Mouse (Mus musculus) embryonic facial prominence, embryonic 10.5 days (tissue): ENCODE measurements around the gene Ewsr1. TPM values are rescaled to one million over a fixed set of nuclear protein-coding genes. Genes with fewer than 3 reads are reported as not detected.
"Not testable (repeated sequence)": the region's sequence is repeated elsewhere in the genome, so short reads cannot be mapped to it uniquely, and the experiment has no call there.

Experiments
- DNase-seq: peaks from one replicate; pipeline ENCODE4 v3.0.0-alpha.2; 2017; ENCODE audit warnings: low spot score
- H3K27ac ChIP-seq: fragments of 300-500 bp; sonication (generic); replicated peaks from 2 replicates; pipeline ENCODE4 v1.5.1; 2016; ENCODE audit warnings: mild to moderate bottlenecking
- H3K27me3 ChIP-seq: fragments of 300-500 bp; sonication (generic); replicated peaks from 2 replicates; pipeline ENCODE4 v1.6.1; 2016; ENCODE audit warnings: low read depth, mild to moderate bottlenecking; ENCODE audit not compliant: poor library complexity, severe bottlenecking
- H3K36me3 ChIP-seq: fragments of 300-500 bp; sonication (generic); replicated peaks from 2 replicates; pipeline ENCODE4 v1.6.1; 2016; ENCODE audit warnings: mild to moderate bottlenecking, moderate library complexity
- H3K4me1 ChIP-seq: fragments of 300-500 bp; sonication (generic); 2 replicates; pipeline ENCODE4 v1.6.1; 2016
- H3K4me3 ChIP-seq: fragments of 300-500 bp; sonication (generic); 2 replicates; pipeline ENCODE4 v1.5.1; 2016; ENCODE audit warnings: mild to moderate bottlenecking, moderate library complexity
- H3K9me3 ChIP-seq: fragments of 300-500 bp; sonication (generic); 2 replicates; pipeline ENCODE4 v1.6.1; 2016; ENCODE audit warnings: mild to moderate bottlenecking
- WGBS: fragments of 180-500 bp; shearing (Covaris S2); methylation state at CpG from one replicate; pipeline ENCODE4 v1.1.7; 2016; 5-methylcytosine and 5-hydroxymethylcytosine counted together
- polyA plus RNA-seq: library from polyadenylated mRNA; unstranded; fragments of >200 nt; fragmentation: Nextera tagmentation; extraction: Ambion mirVana; gene quantifications from 2 replicates; pipeline ENCODE4 v1.2.1, GENCODE M21; 2016

Ewsr1 gene
- polyA plus RNA-seq, 1 experiment from 2014 or later = 969 TPM

- 66% methylated on average over 2 of the region's 2 CpGs for WGBS
These were observed 7.4 kb downstream of the Ewsr1 start for GRCm38 (mm10) chr11:5091706-5092105.

GRCm38 (mm10) chr11:5089147-5089546 lies 9.9 kb downstream of the Ewsr1 start:
- H3K27me3 ChIP-seq = no peaks in the 10 kb centered on the region
- H3K4me3 ChIP-seq = no peak overlapping the region
- no peak overlapping the region for H3K27ac ChIP-seq
- DNase-seq = no peak
- no peaks in the 10 kb centered on the region for H3K9me3 ChIP-seq
- 96% methylated on average over 1 of the region's 1 CpGs for WGBS
- H3K4me1 ChIP-seq = no peaks in the 10 kb centered on the region
- peaks cover 99% of the 10 kb centered on the region for H3K36me3 ChIP-seq

More at GRCm38 (mm10) chr11:5091706-5092105, 7.4 kb downstream of the Ewsr1 start:
- Histone ChIP-seq H3K9me3 (no peaks in the 10 kb centered on the region), H3K27ac (no peak overlapping the region), H3K4me3 (no peak overlapping the region), H3K27me3 (no peaks in the 10 kb centered on the region), H3K4me1 (peaks cover 10% of the 10 kb centered on the region), H3K36me3 (peaks cover 94% of the 10 kb centered on the region)
- DNase-seq = no peak

DNA sequence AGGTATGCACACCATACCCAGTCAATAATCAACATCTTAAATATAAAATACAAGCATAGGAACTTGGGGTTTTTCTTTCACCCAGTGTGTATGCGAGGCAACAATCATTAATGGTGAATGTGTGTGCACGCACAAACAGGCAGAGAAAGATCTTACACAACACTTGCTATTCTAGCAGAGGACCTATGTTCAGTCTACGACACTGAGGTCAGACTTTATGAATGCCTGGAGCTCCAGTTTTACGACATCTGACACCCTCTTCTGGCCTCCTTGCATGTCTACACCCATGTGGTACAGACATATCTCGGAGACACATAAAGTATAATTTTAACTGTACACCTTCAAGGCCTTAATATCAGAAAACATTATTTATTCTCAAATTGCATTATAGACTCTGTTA lies 22.2 kb downstream of the Ewsr1 start:
- H3K4me3 ChIP-seq, H3K27me3 ChIP-seq, DNase-seq, H3K4me1 ChIP-seq, H3K9me3 ChIP-seq, H3K27ac ChIP-seq: not testable (repeated sequence)
- H3K36me3 ChIP-seq = peaks cover 92% of the 10 kb centered on the region
- 91% methylated on average over 4 of the region's 5 CpGs for WGBS

GRCm38 (mm10) chr11:5075760-5076159 lies 23.3 kb downstream of the Ewsr1 start:
- Histone ChIP-seq H3K4me1 (no peaks in the 10 kb centered on the region), H3K36me3 (peaks cover 92% of the 10 kb centered on the region), H3K27me3 (no peaks in the 10 kb centered on the region), H3K27ac (no peak overlapping the region), H3K4me3 (no peak overlapping the region), H3K9me3 (no peaks in the 10 kb centered on the region)
- no peak for DNase-seq

GRCm38 (mm10) chr11:5074882-5075281 lies 24.2 kb downstream of the Ewsr1 start:
- H3K36me3 ChIP-seq = peaks cover 92% of the 10 kb centered on the region
- WGBS = 73% methylated on average over 4 of the region's 4 CpGs
- H3K9me3 ChIP-seq = no peaks in the 10 kb centered on the region
- no peak overlapping the region for H3K27ac ChIP-seq
- no peaks in the 10 kb centered on the region for H3K27me3 ChIP-seq
- H3K4me1 ChIP-seq = no peaks in the 10 kb centered on the region
- H3K4me3 ChIP-seq = no peak overlapping the region
- DNase-seq = no peak

- Histone ChIP-seq H3K9me3 (no peaks in the 10 kb centered on the region), H3K27ac (no peak overlapping the region), H3K36me3 (peaks cover 65% of the 10 kb centered on the region), H3K27me3 (peaks cover 18% of the 10 kb centered on the region), H3K4me3 (no peak overlapping the region), H3K4me1 (peaks cover 20% of the 10 kb centered on the region)
- 87% methylated on average over 9 of the region's 9 CpGs for WGBS
- DNase-seq = no peak
These were observed 30.7 kb downstream of the Ewsr1 start for GRCm38 (mm10) chr11:5068126-5068971.

DNA sequence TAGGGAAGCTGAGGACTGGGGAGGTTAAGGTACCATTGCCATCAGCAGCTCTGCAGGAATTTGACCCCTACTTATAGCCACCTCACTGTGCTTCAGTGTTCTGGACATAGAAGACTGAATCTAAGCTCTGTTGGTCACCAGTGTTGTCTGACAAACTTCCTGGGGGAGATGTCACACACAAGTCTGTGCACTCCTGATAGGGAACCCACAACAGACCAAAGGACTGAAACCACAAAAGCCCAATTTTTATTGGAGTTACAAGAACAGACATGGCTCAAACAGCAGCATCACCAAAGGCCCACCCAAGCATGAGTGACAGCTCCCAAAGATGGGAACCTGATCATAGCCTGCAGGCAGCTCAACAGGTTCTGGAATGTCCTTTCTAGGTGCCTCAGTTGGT lies 32.0 kb downstream of the Ewsr1 start:
- Histone ChIP-seq H3K36me3 (peaks cover 56% of the 10 kb centered on the region), H3K27ac (no peak overlapping the region), H3K4me1 (peaks cover 32% of the 10 kb centered on the region), H3K4me3 (no peak overlapping the region), H3K27me3 (peaks cover 31% of the 10 kb centered on the region), H3K9me3 (no peaks in the 10 kb centered on the region)
- DNase-seq = no peak

GRCm38 (mm10) chr11:5065056-5065821 lies 33.8 kb downstream of the Ewsr1 start, which contains the start of gene Gas2l1:
TSS of gene Gas2l1 (minus strand) at chr11:5065327.
- H3K9me3 ChIP-seq = no peaks in the 10 kb centered on the region
- H3K4me1 ChIP-seq = peaks cover 47% of the 10 kb centered on the region
- peaks cover 49% of the 10 kb centered on the region for H3K27me3 ChIP-seq
- peak within 1 kb of the TSS; percentile 84 for H3K4me3 ChIP-seq
- H3K27ac ChIP-seq = peak within 1 kb of the TSS; percentile 87
- H3K36me3 ChIP-seq = peaks cover 42% of the 10 kb centered on the region
- DNase-seq = peak; percentile 92
- under 1% methylated on average over 50 of the region's 50 CpGs for WGBS

DNA sequence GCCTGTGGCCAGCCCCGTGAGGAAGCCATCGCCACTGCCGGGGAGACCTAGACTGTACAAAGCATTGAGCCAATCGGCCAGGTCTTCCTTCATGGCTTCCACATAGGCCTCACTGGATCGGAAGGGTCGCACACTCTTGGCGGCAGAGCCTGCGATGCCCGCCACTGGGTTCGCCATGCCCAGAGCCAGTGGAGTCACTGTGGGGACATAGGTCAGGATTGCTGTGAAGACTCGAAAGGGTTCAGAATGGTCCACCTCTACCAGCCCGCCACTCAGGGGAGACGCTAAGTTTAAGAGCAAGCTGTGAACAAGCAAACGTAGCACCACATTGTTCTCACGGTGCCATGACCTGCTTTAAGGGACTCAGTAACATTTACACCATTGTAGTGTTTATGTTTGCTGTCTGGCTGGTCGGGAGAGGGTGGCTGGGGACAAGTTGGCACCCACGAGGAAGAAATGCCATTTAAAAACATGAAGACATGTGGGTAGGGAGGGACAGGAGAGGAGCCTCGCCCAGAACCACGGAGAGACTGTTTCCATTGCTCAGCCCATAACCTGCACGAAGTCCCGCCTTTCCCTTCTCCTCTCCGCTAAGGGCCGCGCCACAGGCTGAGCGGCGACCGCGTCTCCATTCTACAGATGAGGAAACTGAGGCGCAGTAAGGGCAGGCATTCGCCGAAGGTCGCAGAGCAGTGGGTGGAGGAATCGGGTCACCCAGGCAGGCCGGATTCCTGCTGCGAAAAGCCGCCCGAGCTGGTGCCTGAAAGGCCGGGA lies 34.6 kb downstream of the Ewsr1 start:
- H3K9me3 ChIP-seq = no peaks in the 10 kb centered on the region
- WGBS = 17% methylated on average over 38 of the region's 38 CpGs
- H3K27me3 ChIP-seq = peaks cover 56% of the 10 kb centered on the region

GRCm38 (mm10) chr11:5063561-5064281 lies 35.3 kb downstream of the Ewsr1 start:
- Histone ChIP-seq H3K4me3 (peak overlapping the region; percentile 84), H3K27ac (no peak overlapping the region), H3K9me3 (no peaks in the 10 kb centered on the region), H3K27me3 (peaks cover 64% of the 10 kb centered on the region), H3K4me1 (peaks cover 58% of the 10 kb centered on the region), H3K36me3 (peaks cover 28% of the 10 kb centered on the region)
- DNase-seq = no peak
- WGBS = 50% methylated on average over 31 of the region's 31 CpGs

More for the DNA sequence above, 34.6 kb downstream of the Ewsr1 start:
- Histone ChIP-seq H3K4me1 (peaks cover 51% of the 10 kb centered on the region), H3K4me3 (peak overlapping the region; percentile 84), H3K27ac (peak overlapping the region; percentile 87), H3K36me3 (peaks cover 35% of the 10 kb centered on the region)
- DNase-seq = no peak

DNA sequence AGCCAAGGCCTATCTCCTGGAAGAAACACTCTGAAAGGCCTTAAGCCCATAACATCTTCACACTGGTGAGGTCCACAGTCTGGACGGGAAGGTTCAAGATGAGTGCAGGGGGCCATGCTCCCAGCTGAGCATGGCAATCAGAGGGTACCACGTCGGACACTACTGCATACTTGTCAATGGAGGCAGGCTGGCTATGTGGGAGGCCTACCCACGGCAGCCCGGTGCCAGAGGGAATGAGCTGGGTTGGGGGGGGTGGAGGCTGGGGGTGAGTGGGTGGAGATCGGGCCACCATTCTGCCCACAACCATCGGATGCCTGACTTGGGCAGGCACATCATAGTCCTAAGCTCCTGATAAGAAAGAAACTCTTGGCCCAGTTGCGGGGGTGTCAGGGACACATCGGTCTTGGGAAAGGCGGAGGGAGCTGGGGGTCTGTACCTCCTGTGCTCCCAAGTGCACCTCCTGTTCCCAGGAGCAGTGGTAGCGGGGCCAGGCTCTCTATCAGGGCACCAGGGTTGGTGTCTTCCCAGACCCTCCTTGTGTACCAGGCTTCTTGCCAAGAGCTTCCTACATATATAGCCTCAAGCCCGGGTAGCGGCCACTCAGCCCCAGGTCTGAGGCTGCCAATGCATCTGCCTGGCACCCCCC lies 36.1 kb downstream of the Ewsr1 start:
- peaks cover 66% of the 10 kb centered on the region for H3K4me1 ChIP-seq
- H3K27me3 ChIP-seq = peaks cover 71% of the 10 kb centered on the region
- no peak overlapping the region for H3K27ac ChIP-seq
- no peak for DNase-seq
- peaks cover 21% of the 10 kb centered on the region for H3K36me3 ChIP-seq
- no peaks in the 10 kb centered on the region for H3K9me3 ChIP-seq
- peak overlapping the region; percentile 84; the same call in 1 of the 2 replicates for H3K4me3 ChIP-seq
- WGBS = 63% methylated on average over 13 of the region's 13 CpGs
